Mouse (Mus musculus): ENCODE measurements around the gene Dazap2.
A peak's percentile ranks its signal among the peaks of the same experiment; 100 is the strongest.
"Not testable (repeated sequence)": the region's sequence is repeated elsewhere in the genome, so short reads cannot be mapped to it uniquely, and the experiment has no call there.

Dazap2 gene

GRCm38 (mm10) chr15:100614996-100615824 lies at the start of gene Dazap2:
Gene Dazap2 (plus strand): TSS chr15:100615349.
- peak; percentile 97 for DNase-seq (ENCODE audit: low spot score)

- DNase-seq (ENCODE audit: low spot score): no peak
These were observed 48.6 kb upstream of the Dazap2 start for GRCm38 (mm10) chr15:100566531-100566930.

- no peak for DNase-seq (ENCODE audit: low spot score)
These were observed 45.9 kb upstream of the Dazap2 start for GRCm38 (mm10) chr15:100569239-100569638.

- no peak for DNase-seq (ENCODE audit: low spot score)
These were observed 41.2 kb upstream of the Dazap2 start for GRCm38 (mm10) chr15:100573946-100574345.

- DNase-seq (ENCODE audit: low spot score): no peak
These were observed 40.8 kb upstream of the Dazap2 start for GRCm38 (mm10) chr15:100574378-100574777.

- no peak for DNase-seq (ENCODE audit: low spot score)
These were observed 39.8 kb upstream of the Dazap2 start for GRCm38 (mm10) chr15:100575366-100575765.

- no peak for DNase-seq (ENCODE audit: low spot score)
These were observed 38.8 kb upstream of the Dazap2 start for GRCm38 (mm10) chr15:100576392-100576791.

GRCm38 (mm10) chr15:100576810-100577209 lies 38.3 kb upstream of the Dazap2 start:
- DNase-seq (ENCODE audit: low spot score): no peak

- DNase-seq (ENCODE audit: low spot score): no peak
These were observed 37.2 kb upstream of the Dazap2 start for GRCm38 (mm10) chr15:100577972-100578371.

GRCm38 (mm10) chr15:100580108-100580507 lies 35.0 kb upstream of the Dazap2 start:
- DNase-seq (ENCODE audit: low spot score): no peak

- no peak for DNase-seq (ENCODE audit: low spot score)
These were observed 29.2 kb upstream of the Dazap2 start for GRCm38 (mm10) chr15:100585931-100586330.

- no peak for DNase-seq (ENCODE audit: low spot score)
These were observed 28.0 kb upstream of the Dazap2 start for GRCm38 (mm10) chr15:100587166-100587565.

GRCm38 (mm10) chr15:100588297-100588696 lies 26.9 kb upstream of the Dazap2 start:
- DNase-seq (ENCODE audit: low spot score): no peak

GRCm38 (mm10) chr15:100590436-100590835 lies 24.7 kb upstream of the Dazap2 start:
- no peak for DNase-seq (ENCODE audit: low spot score)

- no peak for DNase-seq (ENCODE audit: low spot score)
These were observed 22.3 kb upstream of the Dazap2 start for GRCm38 (mm10) chr15:100592817-100593216.

GRCm38 (mm10) chr15:100598287-100598882 lies 16.8 kb upstream of the Dazap2 start:
- no peak for DNase-seq (ENCODE audit: low spot score)

GRCm38 (mm10) chr15:100598883-100599275 lies 16.3 kb upstream of the Dazap2 start:
- DNase-seq (ENCODE audit: low spot score): no peak

- peak; percentile 40 for DNase-seq (ENCODE audit: low spot score)
These were observed 15.7 kb upstream of the Dazap2 start, which contains the start of gene Pou6f1 for GRCm38 (mm10) chr15:100599276-100600046. Gene Pou6f1 (minus strand): TSS chr15:100599984.

GRCm38 (mm10) chr15:100600047-100600695 lies 15.0 kb upstream of the Dazap2 start:
- peak; percentile 63 for DNase-seq (ENCODE audit: low spot score)

- DNase-seq (ENCODE audit: low spot score): no peak
These were observed 14.4 kb upstream of the Dazap2 start for GRCm38 (mm10) chr15:100600696-100601272.

GRCm38 (mm10) chr15:100601669-100602068 lies 13.5 kb upstream of the Dazap2 start:
- no peak for DNase-seq (ENCODE audit: low spot score)

- DNase-seq (ENCODE audit: low spot score): not testable (repeated sequence)
These were observed 8.5 kb upstream of the Dazap2 start for GRCm38 (mm10) chr15:100606677-100607076.
